30 mouse cellular contexts compared by ENCODE assay signal in genomic region chr2:180932418-180932817, GRCm38 (mm10). TPM values are rescaled to one million over a fixed set of nuclear protein-coding genes. Genes with fewer than 3 reads are reported as not detected.
A peak's percentile ranks its signal among the peaks of the same experiment; 100 is the strongest.
DNase-seq lines count a peak whose midpoint lies in the region; ATAC-seq and TF ChIP-seq lines count a peak whose summit lies in the region.
"Had no signal": no experiment of that assay in that cellular context is flagged by ENCODE, and none has a peak within 500 bp of the region (broad histone marks: within the 10 kb centered on the region; RNA-seq: fewer than 3 reads in every experiment).

No protein-coding gene starts in this region.

- no peak for TF ChIP-seq POLR2A in brain, embryonic 14.5 days (IDR thresholded peaks at IDR 0.05; ENCODE audit: borderline replicate concordance, extremely low read depth, insufficient read depth, insufficient read length, poor library complexity, severe bottlenecking)

- TF ChIP-seq CTCF in hindbrain, postnatal 0 days (IDR thresholded peaks at IDR 0.05; ENCODE audit: low read depth), result no peak
- no peak for TF ChIP-seq CTCF in brain, embryonic 14.5 days (IDR thresholded peaks at IDR 0.05; ENCODE audit: borderline replicate concordance, extremely low read depth, insufficient read depth, insufficient read length)
- TF ChIP-seq CTCF in midbrain, postnatal 0 days (IDR thresholded peaks at IDR 0.05), result no peak

- 0 out of 2 replicates have a peak, but pooled peaks cover 2% of the 10 kb centered on the region for H3K4me1 ChIP-seq in hindbrain, embryonic 11.5 days (replicated peaks; ENCODE audit: control insufficient read depth, insufficient read depth, low read length)
- H3K4me1 ChIP-seq in hindbrain, postnatal 0 days (ENCODE audit: insufficient read depth, low read length), result no peaks in the 10 kb centered on the region
- no peaks in the 10 kb centered on the region for H3K4me1 ChIP-seq in midbrain, postnatal 0 days (ENCODE audit: insufficient read depth, low read length)
- H3K4me1 ChIP-seq: limb, embryonic 15.5 days; neural tube, embryonic 15.5 days had no signal

- no peak overlapping the region for H3K4me2 ChIP-seq in hindbrain, embryonic 11.5 days (replicated peaks; ENCODE audit: low read depth, low read length)
- no peak overlapping the region for H3K4me2 ChIP-seq in hindbrain, postnatal 0 days (ENCODE audit: low read depth, low read length)
- no peak overlapping the region for H3K4me2 ChIP-seq in midbrain, postnatal 0 days (ENCODE audit: low read depth, low read length, poor library complexity, severe bottlenecking)
- H3K4me2 ChIP-seq: embryonic facial prominence, embryonic 12.5 days; heart, embryonic 11.5 days; limb, embryonic 15.5 days; neural tube, embryonic 15.5 days had no signal

- peak; percentile 29 for DNase-seq in hindbrain, embryonic 11.5 days (ENCODE audit: low spot score)
- no peak for DNase-seq in hindbrain, postnatal 0 days (ENCODE audit: low spot score)
- DNase-seq in retina, embryonic 14.5 days (ENCODE audit: low spot score), result peak; percentile 21
- no peak for DNase-seq in retina, postnatal 1 day
- DNase-seq in brain, embryonic 14.5 days (ENCODE audit: low read depth), result peak; percentile 47
- peak; percentile 32 for DNase-seq in midbrain, postnatal 0 days (ENCODE audit: low spot score)
- no peak for DNase-seq in thymus, postnatal 36 days
- DNase-seq in cerebellum, postnatal 36 days, result no peak
- DNase-seq: adrenal gland, postnatal 36 days; cerebellum, adult 11-12 months; cerebellum, postnatal 25 days; heart, adult 11 months; kidney, adult 8-10 months; kidney, postnatal 10 days; left cerebral cortex, postnatal 4 days; lung, postnatal 4 days; right cerebral cortex, postnatal 14 days had no signal

- H3K36me3 ChIP-seq in hindbrain, embryonic 11.5 days (ENCODE audit: control insufficient read depth, insufficient read depth, low read length), result no peaks in the 10 kb centered on the region
- H3K36me3 ChIP-seq in hindbrain, postnatal 0 days (ENCODE audit: insufficient read depth, low read length), result 0 out of 2 replicates have a peak, but pooled peaks cover 3% of the 10 kb centered on the region
- 0 out of 2 replicates have a peak, but pooled peaks cover 2% of the 10 kb centered on the region for H3K36me3 ChIP-seq in midbrain, postnatal 0 days (ENCODE audit: insufficient read depth, low read length)
- H3K36me3 ChIP-seq: embryonic facial prominence, embryonic 12.5 days; limb, embryonic 15.5 days had no signal

- peak; percentile 50; the same call in 1 of the 2 replicates for ATAC-seq in hindbrain, embryonic 11.5 days (ENCODE audit: low FRiP score)
- ATAC-seq in hindbrain, postnatal 0 days, result no peak
- ATAC-seq in midbrain, postnatal 0 days (ENCODE audit: low FRiP score), result no peak
- ATAC-seq: forebrain, embryonic 14.5 days had no signal

- H3K9ac ChIP-seq in hindbrain, embryonic 11.5 days (ENCODE audit: low read depth, low read length), result no peak overlapping the region
- H3K9ac ChIP-seq in hindbrain, postnatal 0 days (replicated peaks; ENCODE audit: low read length), result no peak overlapping the region
- H3K9ac ChIP-seq in midbrain, postnatal 0 days (replicated peaks; ENCODE audit: low read length, poor library complexity, severe bottlenecking), result no peak overlapping the region
- H3K9ac ChIP-seq: embryonic facial prominence, embryonic 12.5 days; limb, embryonic 15.5 days; liver, embryonic 14.5 days; neural tube, embryonic 15.5 days had no signal

- 80% methylated on average over 1 of the region's 1 CpGs for WGBS in hindbrain, embryonic 11.5 days
- WGBS in hindbrain, postnatal 0 days, result 85% methylated on average over 1 of the region's 1 CpGs
- WGBS in midbrain, postnatal 0 days, result 79% methylated on average over 1 of the region's 1 CpGs

- no peak overlapping the region for H3K4me3 ChIP-seq in hindbrain, embryonic 11.5 days (ENCODE audit: low read depth, low read length)
- H3K4me3 ChIP-seq in hindbrain, postnatal 0 days (ENCODE audit: low read length), result no peak overlapping the region
- no peak overlapping the region for H3K4me3 ChIP-seq in midbrain, postnatal 0 days (ENCODE audit: low read depth, low read length)
- H3K4me3 ChIP-seq: embryonic facial prominence, embryonic 12.5 days; erythroblast, embryonic 14.5 days; left cerebral cortex, adult 2 months; limb, embryonic 15.5 days; neural tube, embryonic 15.5 days had no signal

- no peaks in the 10 kb centered on the region for H3K27me3 ChIP-seq in hindbrain, embryonic 11.5 days (ENCODE audit: control insufficient read depth, insufficient read depth, low read length)
- H3K27me3 ChIP-seq in hindbrain, postnatal 0 days (ENCODE audit: insufficient read depth, low read length), result no peaks in the 10 kb centered on the region
- no peaks in the 10 kb centered on the region for H3K27me3 ChIP-seq in midbrain, postnatal 0 days (ENCODE audit: insufficient read depth, low read length)
- H3K27me3 ChIP-seq: embryonic facial prominence, embryonic 12.5 days; limb, embryonic 15.5 days; neural tube, embryonic 15.5 days had no signal

- no peak overlapping the region for H3K27ac ChIP-seq in hindbrain, embryonic 11.5 days (ENCODE audit: low read depth, low read length)
- H3K27ac ChIP-seq in hindbrain, postnatal 0 days, result no peak overlapping the region
- no peak overlapping the region for H3K27ac ChIP-seq in midbrain, postnatal 0 days (ENCODE audit: low read depth, low read length)
- H3K27ac ChIP-seq: embryonic facial prominence, embryonic 12.5 days; left cerebral cortex, adult 2 months; limb, embryonic 15.5 days; liver, embryonic 14.5 days; neural tube, embryonic 15.5 days had no signal

- H3K9me3 ChIP-seq in hindbrain, embryonic 11.5 days (ENCODE audit: control insufficient read depth, low read length), result no peaks in the 10 kb centered on the region
- H3K9me3 ChIP-seq in hindbrain, postnatal 0 days (ENCODE audit: low read length), result no peaks in the 10 kb centered on the region
- H3K9me3 ChIP-seq in midbrain, postnatal 0 days (ENCODE audit: low read length), result no peaks in the 10 kb centered on the region
- H3K9me3 ChIP-seq: embryonic facial prominence, embryonic 12.5 days; limb, embryonic 15.5 days; neural tube, embryonic 15.5 days had no signal

RNA-seq across cellular contexts. Expression of gene Birc7, which starts 3.6 kb away (rescaled TPM):
- 0.49 and 0.65 TPM in 2 replicates for polyA plus RNA-seq in hindbrain, embryonic 11.5 days (2014; fragmentation: Nextera tagmentation; extraction: Ambion mirVana)
- 0.29 TPM in 1 of 2 replicates, not detected in the other for total RNA-seq in hindbrain, postnatal 0 days (2014; rRNA removed)
- 0.40 TPM in 2 replicates for polyA plus RNA-seq in hindbrain, postnatal 0 days (2015; fragmentation: Nextera tagmentation; extraction: Ambion mirVana)
- polyA plus RNA-seq in brain, embryonic 14.5 days (2012; rRNA removed), result 0.14 and 0.26 TPM in 2 replicates
- total RNA-seq in midbrain, postnatal 0 days (2014; rRNA removed), result not detected in 2 replicates
- polyA plus RNA-seq in midbrain, postnatal 0 days (2015; fragmentation: Nextera tagmentation; extraction: Ambion mirVana), result 0.10 and 0.28 TPM in 2 replicates
- total RNA-seq: adrenal gland, postnatal 36 days; gastrocnemius, adult 8-10 months; hematopoietic stem cell, adult 5-6 weeks; layer of hippocampus, postnatal 10 days; left cerebral cortex, postnatal 4 days had no signal
- polyA plus RNA-seq: embryonic facial prominence, embryonic 12.5 days; erythroblast, embryonic 14.5 days; forebrain, embryonic 14.5 days; limb, embryonic 15.5 days; liver, embryonic 14.5 days; lung, embryonic 16.5 days; neural tube, embryonic 15.5 days; testis, adult 2 months had no signal

RNA-seq across cellular contexts. Expression of gene Ythdf1, which starts 11.7 kb away (rescaled TPM):
- 57.3 and 69.4 TPM in 2 replicates for polyA plus RNA-seq in hindbrain, embryonic 11.5 days (2014; fragmentation: Nextera tagmentation; extraction: Ambion mirVana)
- total RNA-seq in hindbrain, postnatal 0 days (2014; rRNA removed), result 32.9 and 51.8 TPM in 2 replicates
- polyA plus RNA-seq in hindbrain, postnatal 0 days (2015; fragmentation: Nextera tagmentation; extraction: Ambion mirVana), result 49.8 and 52.9 TPM in 2 replicates
- polyA plus RNA-seq in brain, embryonic 14.5 days (2012; rRNA removed), result 67.0 and 68.5 TPM in 2 replicates
- 32.2 and 38.9 TPM in 2 replicates for total RNA-seq in midbrain, postnatal 0 days (2014; rRNA removed)
- 50.1 and 56.6 TPM in 2 replicates for polyA plus RNA-seq in midbrain, postnatal 0 days (2015; fragmentation: Nextera tagmentation; extraction: Ambion mirVana)

RNA-seq across cellular contexts. Expression of gene Nkain4, which starts 22.1 kb away (rescaled TPM):
- polyA plus RNA-seq in hindbrain, embryonic 11.5 days (2014; fragmentation: Nextera tagmentation; extraction: Ambion mirVana), result 80.5 and 91.5 TPM in 2 replicates
- total RNA-seq in hindbrain, postnatal 0 days (2014; rRNA removed), result 56.6 and 76.0 TPM in 2 replicates
- 118 and 133 TPM in 2 replicates for polyA plus RNA-seq in hindbrain, postnatal 0 days (2015; fragmentation: Nextera tagmentation; extraction: Ambion mirVana)
- polyA plus RNA-seq in brain, embryonic 14.5 days (2012; rRNA removed), result 63.1 and 66.1 TPM in 2 replicates
- total RNA-seq in midbrain, postnatal 0 days (2014; rRNA removed), result 40.4 and 59.5 TPM in 2 replicates
- polyA plus RNA-seq in midbrain, postnatal 0 days (2015; fragmentation: Nextera tagmentation; extraction: Ambion mirVana), result 95.5 and 111 TPM in 2 replicates
- total RNA-seq: hematopoietic stem cell, adult 5-6 weeks had no signal
- polyA plus RNA-seq: erythroblast, embryonic 14.5 days had no signal

RNA-seq across cellular contexts. Expression of gene Arfgap1, which starts 34.6 kb away (rescaled TPM):
- polyA plus RNA-seq in hindbrain, embryonic 11.5 days (2014; fragmentation: Nextera tagmentation; extraction: Ambion mirVana), result 50.2 and 50.5 TPM in 2 replicates
- 94.8 and 112 TPM in 2 replicates for total RNA-seq in hindbrain, postnatal 0 days (2014; rRNA removed)
- 107 and 110 TPM in 2 replicates for polyA plus RNA-seq in hindbrain, postnatal 0 days (2015; fragmentation: Nextera tagmentation; extraction: Ambion mirVana)
- polyA plus RNA-seq in brain, embryonic 14.5 days (2012; rRNA removed), result 104 and 109 TPM in 2 replicates
- total RNA-seq in midbrain, postnatal 0 days (2014; rRNA removed), result 94.1 and 123 TPM in 2 replicates
- 124 and 132 TPM in 2 replicates for polyA plus RNA-seq in midbrain, postnatal 0 days (2015; fragmentation: Nextera tagmentation; extraction: Ambion mirVana)

RNA-seq across cellular contexts. Expression of gene Col20a1, which starts 53.9 kb away (rescaled TPM):
- 0.56 and 0.78 TPM in 2 replicates for polyA plus RNA-seq in hindbrain, embryonic 11.5 days (2014; fragmentation: Nextera tagmentation; extraction: Ambion mirVana)
- 0.47 and 0.68 TPM in 2 replicates for total RNA-seq in hindbrain, postnatal 0 days (2014; rRNA removed)
- polyA plus RNA-seq in hindbrain, postnatal 0 days (2015; fragmentation: Nextera tagmentation; extraction: Ambion mirVana), result 0.09 and 0.28 TPM in 2 replicates
- 0.98 and 1.2 TPM in 2 replicates for polyA plus RNA-seq in brain, embryonic 14.5 days (2012; rRNA removed)
- 0.44 and 0.52 TPM in 2 replicates for total RNA-seq in midbrain, postnatal 0 days (2014; rRNA removed)
- 0.13 and 0.14 TPM in 2 replicates for polyA plus RNA-seq in midbrain, postnatal 0 days (2015; fragmentation: Nextera tagmentation; extraction: Ambion mirVana)

Comparison
In these comparisons a context has a peak if more than half of its experiments do, and no peak if none do; other contexts are left out.
1. DNase-seq: peak in hindbrain, embryonic 11.5 days (single experiment), retina, embryonic 14.5 days (single experiment), brain, embryonic 14.5 days (single experiment) and midbrain, postnatal 0 days (single experiment); none in hindbrain, postnatal 0 days (single experiment), retina, postnatal 1 day (single experiment), thymus, postnatal 36 days (0 of 2) and cerebellum, postnatal 36 days (0 of 2).